Mouse (Mus musculus) gastrocnemius, adult 18-20 months (tissue): ENCODE data around the gene Psg17. TPM values are rescaled to one million over a fixed set of nuclear protein-coding genes. Genes with fewer than 3 reads are reported as not detected.
"Not testable (repeated sequence)": the region's sequence is repeated elsewhere in the genome, so short reads cannot be mapped to it uniquely, and the experiment has no call there.

Source experiments
- DNase-seq: peaks from one replicate; pipeline ENCODE4 v3.0.0; 2021; ENCODE audit warnings: low spot score
- long read RNA-seq, 2 experiments: library from polyadenylated mRNA; stranded (forward); transcript quantifications; one replicate each; pipeline ENCODE4 v2.0.0; 2021
- total RNA-seq, 2 experiments: library from RNA; stranded (reverse); gene quantifications; 2 replicates each; pipeline ENCODE4 v1.2.3; 2021

Gene Psg17
- not detected for total RNA-seq
- long read RNA-seq, experiment 1 = 0 reads
- long read RNA-seq, experiment 2 = 0 reads

GRCm38 (mm10) chr7:18821507-18821906, at the start of gene Psg17:
Gene Psg17, minus strand, starts transcription at chr7:18821607.
- no peak for DNase-seq

- DNase-seq = not testable (repeated sequence)
Observed at GRCm38 (mm10) chr7:18871031-18871430, 49.6 kb upstream of the Psg17 start, which contains the start of gene Pglyrp1. Gene Pglyrp1, plus strand, starts transcription at chr7:18871331.

- no peak for DNase-seq
Observed at GRCm38 (mm10) chr7:18868491-18868890, 47.1 kb upstream of the Psg17 start.

- DNase-seq = no peak
Observed at GRCm38 (mm10) chr7:18862801-18863200, 41.4 kb upstream of the Psg17 start.

- no peak for DNase-seq
Observed at GRCm38 (mm10) chr7:18858310-18858916, 37.0 kb upstream of the Psg17 start.

GRCm38 (mm10) chr7:18848395-18848794, 27.0 kb upstream of the Psg17 start:
- DNase-seq = no peak

GRCm38 (mm10) chr7:18844811-18845210, 23.4 kb upstream of the Psg17 start:
- no peak for DNase-seq

- DNase-seq = no peak
Observed at GRCm38 (mm10) chr7:18841174-18841567, 19.8 kb upstream of the Psg17 start.

GRCm38 (mm10) chr7:18840386-18841173, 19.2 kb upstream of the Psg17 start:
- DNase-seq = peak; percentile 60

GRCm38 (mm10) chr7:18839865-18840264, 18.5 kb upstream of the Psg17 start, which contains the start of gene Mill2:
Gene Mill2, plus strand, starts transcription at chr7:18839966.
- peak; percentile 32 for DNase-seq

GRCm38 (mm10) chr7:18832298-18832697, 10.9 kb upstream of the Psg17 start:
- DNase-seq = no peak

- no peak for DNase-seq
Observed at GRCm38 (mm10) chr7:18829545-18829944, 8.1 kb upstream of the Psg17 start.

- peak; percentile 3 for DNase-seq
Observed at GRCm38 (mm10) chr7:18828592-18828991, 7.2 kb upstream of the Psg17 start.

- no peak for DNase-seq
Observed at GRCm38 (mm10) chr7:18827792-18828546, 6.6 kb upstream of the Psg17 start.

GRCm38 (mm10) chr7:18818301-18818700, 3.1 kb downstream of the Psg17 start:
- DNase-seq = no peak

- no peak for DNase-seq
Observed at GRCm38 (mm10) chr7:18803526-18803925, 17.9 kb downstream of the Psg17 start.

GRCm38 (mm10) chr7:18799129-18799528, 22.3 kb downstream of the Psg17 start:
- DNase-seq = no peak

- DNase-seq = no peak
Observed at GRCm38 (mm10) chr7:18798420-18798819, 23.0 kb downstream of the Psg17 start, which contains the start of gene Psg19. Gene Psg19, minus strand, starts transcription at chr7:18798520.

- not testable (repeated sequence) for DNase-seq
Observed at GRCm38 (mm10) chr7:18790671-18791070, 30.7 kb downstream of the Psg17 start.

GRCm38 (mm10) chr7:18781301-18781700, 40.1 kb downstream of the Psg17 start:
- DNase-seq = not testable (repeated sequence)

- no peak for DNase-seq
Observed at GRCm38 (mm10) chr7:18779337-18779781, 42.0 kb downstream of the Psg17 start.
